Mouse (Mus musculus) small intestine, adult 2 months (tissue): ENCODE measurements at regions not wholly inside any gene's neighbourhood (a gene's known extent, or its start where the extent isn't known, plus 50 kb on each side); places are given as distances from the start of the nearest gene placed in this dataset.

Source experiments
- H3K27ac ChIP-seq: fragments of 200-500 bp; 2 replicates; pipeline ENCODE4 v1.5.1; 2012; ENCODE audit warnings: low read depth, low read length, control low read depth, inconsistent platforms; ENCODE audit not compliant: insufficient read depth
- H3K27me3 ChIP-seq: fragments of 200-500 bp; 2 replicates; pipeline ENCODE4 v1.6.1; 2012; ENCODE audit warnings: mild to moderate bottlenecking, moderate library complexity, low read length, inconsistent platforms; ENCODE audit not compliant: control insufficient read depth, insufficient read depth
- H3K36me3 ChIP-seq: fragments of 200-500 bp; 2 replicates; pipeline ENCODE4 v1.6.1; 2012; ENCODE audit warnings: mild to moderate bottlenecking, low read length, control low read depth, inconsistent platforms; ENCODE audit not compliant: control insufficient read depth, insufficient read depth
- H3K4me1 ChIP-seq: fragments of 200-500 bp; 2 replicates; pipeline ENCODE4 v1.6.1; 2012; ENCODE audit warnings: low read length, inconsistent platforms, mixed read lengths; ENCODE audit not compliant: control insufficient read depth, insufficient read depth, insufficient read length
- H3K4me3 ChIP-seq: fragments of 200-500 bp; 2 replicates; pipeline ENCODE4 v1.5.1; 2012; ENCODE audit warnings: low read depth, mild to moderate bottlenecking, control low read depth, inconsistent platforms, low read length, moderate library complexity
- CTCF ChIP-seq: fragments of 200-500 bp; IDR thresholded peaks from 2 replicates; pipeline ENCODE4 v1.5.1; 2012; ENCODE audit warnings: low read depth, mild to moderate bottlenecking, control low read depth, inconsistent platforms, low read length, moderate library complexity, mixed read lengths; ENCODE audit not compliant: insufficient replicate concordance, insufficient read length; ENCODE audit errors: extremely low read depth
- POLR2A ChIP-seq: fragments of 200-500 bp; IDR thresholded peaks from 2 replicates; pipeline ENCODE4 v1.6.1; 2012; ENCODE audit warnings: low read depth, mild to moderate bottlenecking, control low read depth, inconsistent platforms, low read length, moderate library complexity
- WGBS: fragments of 180-500 bp; shearing (Covaris S2); methylation state at CpG from one replicate; pipeline ENCODE4 v1.1.7; 2018; 5-methylcytosine and 5-hydroxymethylcytosine counted together

GRCm38 (mm10) chr7:36352761-36353160 is 345.2 kb upstream of the Tshz3 start:
- Histone ChIP-seq H3K4me1 (no peaks in the 10 kb centered on the region), H3K27me3 (no peaks in the 10 kb centered on the region), H3K27ac (no peak overlapping the region), H3K4me3 (no peak overlapping the region), H3K36me3 (no peaks in the 10 kb centered on the region)
- TF ChIP-seq POLR2A (no peak), CTCF (no peak)
- 46% methylated on average over 2 of the region's 2 CpGs for WGBS

GRCm38 (mm10) chr7:36350616-36351015 is 347.3 kb upstream of the Tshz3 start:
- 76% methylated on average over 4 of the region's 4 CpGs for WGBS
- Histone ChIP-seq H3K36me3 (no peaks in the 10 kb centered on the region), H3K4me1 (no peaks in the 10 kb centered on the region), H3K27ac (no peak overlapping the region), H3K4me3 (no peak overlapping the region), H3K27me3 (no peaks in the 10 kb centered on the region)
- TF ChIP-seq POLR2A (no peak), CTCF (no peak)

- Histone ChIP-seq H3K27me3 (no peaks in the 10 kb centered on the region), H3K4me3 (no peak overlapping the region), H3K27ac (no peak overlapping the region), H3K4me1 (no peaks in the 10 kb centered on the region), H3K36me3 (no peaks in the 10 kb centered on the region)
- TF ChIP-seq CTCF = no peak
- no peak for TF ChIP-seq POLR2A
- WGBS = 66% methylated on average over 8 of the region's 8 CpGs
Observed at GRCm38 (mm10) chr7:36348195-36348594, 349.7 kb upstream of the Tshz3 start.

GRCm38 (mm10) chr7:36334857-36335256 is 363.1 kb upstream of the Tshz3 start:
- no peaks in the 10 kb centered on the region for H3K27me3 ChIP-seq
- no peak overlapping the region for H3K27ac ChIP-seq
- no peak overlapping the region for H3K4me3 ChIP-seq
- 92% methylated on average over 5 of the region's 5 CpGs for WGBS
- TF ChIP-seq POLR2A (no peak), CTCF (no peak)
- no peaks in the 10 kb centered on the region for H3K4me1 ChIP-seq
- H3K36me3 ChIP-seq = no peaks in the 10 kb centered on the region

- 34% methylated on average over 5 of the region's 5 CpGs for WGBS
- Histone ChIP-seq H3K27ac (no peak overlapping the region), H3K4me3 (no peak overlapping the region), H3K4me1 (no peaks in the 10 kb centered on the region), H3K36me3 (no peaks in the 10 kb centered on the region), H3K27me3 (no peaks in the 10 kb centered on the region)
- no peak for TF ChIP-seq CTCF
- no peak for TF ChIP-seq POLR2A
Observed at GRCm38 (mm10) chr7:36334091-36334490, 363.8 kb upstream of the Tshz3 start.

GRCm38 (mm10) chr7:36332633-36333032 is 365.3 kb upstream of the Tshz3 start:
- Histone ChIP-seq H3K27ac (no peak overlapping the region), H3K4me1 (no peaks in the 10 kb centered on the region), H3K4me3 (no peak overlapping the region), H3K36me3 (no peaks in the 10 kb centered on the region), H3K27me3 (no peaks in the 10 kb centered on the region)
- WGBS = 81% methylated on average over 7 of the region's 7 CpGs
- TF ChIP-seq CTCF = no peak
- no peak for TF ChIP-seq POLR2A

- Histone ChIP-seq H3K36me3 (no peaks in the 10 kb centered on the region), H3K27me3 (no peaks in the 10 kb centered on the region), H3K4me3 (no peak overlapping the region), H3K27ac (no peak overlapping the region), H3K4me1 (no peaks in the 10 kb centered on the region)
- WGBS = 76% methylated on average over 2 of the region's 2 CpGs
- no peak for TF ChIP-seq POLR2A
Observed at GRCm38 (mm10) chr7:36328141-36328540, 369.8 kb upstream of the Tshz3 start.

- no peaks in the 10 kb centered on the region for H3K36me3 ChIP-seq
- no peaks in the 10 kb centered on the region for H3K27me3 ChIP-seq
- no peak overlapping the region for H3K4me3 ChIP-seq
- TF ChIP-seq CTCF (no peak), POLR2A (no peak)
- 31% methylated on average over 1 of the region's 1 CpGs for WGBS
- H3K27ac ChIP-seq = no peak overlapping the region
- no peaks in the 10 kb centered on the region for H3K4me1 ChIP-seq
Observed at GRCm38 (mm10) chr7:36324035-36324434, 373.9 kb upstream of the Tshz3 start.
